Mouse (Mus musculus) lung, postnatal 0 days (tissue): ENCODE measurements at regions not wholly inside any gene's neighbourhood (a gene's known extent, or its start where the extent isn't known, plus 50 kb on each side); places are given as distances from the start of the nearest gene placed in this dataset.

Experiments
- ATAC-seq: fragments of 200-750 bp; cut with Nextera tagmentation; 2 replicates; pipeline ENCODE4 v1.8.0; 2017; ENCODE audit warnings: moderate library complexity
- DNase-seq: peaks from one replicate; pipeline ENCODE4 v3.0.0-alpha.2; 2016; ENCODE audit warnings: low spot score
- H3K27ac ChIP-seq: fragments of 300-500 bp; sonication (generic); 2 replicates; pipeline ENCODE4 v1.5.1; 2014; ENCODE audit warnings: antibody characterized with exemption, mild to moderate bottlenecking, low read length, mixed read lengths
- H3K27me3 ChIP-seq: fragments of 300-500 bp; sonication (generic); replicated peaks from 2 replicates; pipeline ENCODE4 v1.6.1; 2014; ENCODE audit warnings: low read length, mixed read lengths; ENCODE audit not compliant: insufficient read depth
- H3K36me3 ChIP-seq: fragments of 300-500 bp; sonication (generic); 2 replicates; pipeline ENCODE4 v1.6.1; 2014; ENCODE audit warnings: low read length, mixed read lengths; ENCODE audit not compliant: insufficient read depth
- H3K4me1 ChIP-seq: fragments of 300-500 bp; sonication (generic); 2 replicates; pipeline ENCODE4 v1.6.1; 2014; ENCODE audit warnings: antibody characterized with exemption, low read depth, low read length, mixed read lengths; ENCODE audit not compliant: insufficient read depth
- H3K4me2 ChIP-seq: fragments of 300-500 bp; sonication (generic); replicated peaks from 2 replicates; pipeline ENCODE4 v1.6.1; 2014; ENCODE audit warnings: low read depth, mild to moderate bottlenecking, low read length, moderate library complexity, mixed read lengths
- H3K4me3 ChIP-seq: fragments of 300-500 bp; sonication (generic); 2 replicates; pipeline ENCODE4 v1.5.1; 2014; ENCODE audit warnings: low read depth, low read length
- H3K9ac ChIP-seq: fragments of 300-500 bp; sonication (generic); replicated peaks from 2 replicates; pipeline ENCODE4 v1.6.1; 2014; ENCODE audit warnings: low read depth, mild to moderate bottlenecking
- H3K9me3 ChIP-seq: fragments of 300-500 bp; sonication (generic); 2 replicates; pipeline ENCODE4 v1.6.1; 2016; ENCODE audit warnings: low read length, mixed read lengths
- CTCF ChIP-seq: IDR thresholded peaks from 2 replicates; pipeline ENCODE4 v1.5.1; 2016; ENCODE audit warnings: antibody characterized with exemption, mild to moderate bottlenecking
- EP300 ChIP-seq: IDR thresholded peaks from 2 replicates; pipeline ENCODE4 v1.6.1; 2016; ENCODE audit warnings: antibody characterized with exemption, mild to moderate bottlenecking, control low read depth
- WGBS: fragments of 180-500 bp; shearing (Covaris S2); extraction: QIAGEN DNeasy Blood & Tissue Kit; methylation state at CpG from one replicate; pipeline ENCODE4 v1.1.7; 2014; 5-methylcytosine and 5-hydroxymethylcytosine counted together

GRCm38 (mm10) chr8:34623783-34624182 is 512.2 kb upstream of the Gm10131 start:
- Histone ChIP-seq H3K27ac (no peak overlapping the region), H3K9me3 (no peaks in the 10 kb centered on the region), H3K36me3 (no peaks in the 10 kb centered on the region), H3K27me3 (no peaks in the 10 kb centered on the region), H3K4me3 (no peak overlapping the region), H3K4me2 (no peak overlapping the region), H3K4me1 (no peaks in the 10 kb centered on the region), H3K9ac (no peak overlapping the region)
- DNase-seq: no peak
- 50% methylated on average over 7 of the region's 7 CpGs for WGBS
- no peak for TF ChIP-seq CTCF
- no peak for TF ChIP-seq EP300
- no peak for ATAC-seq

- H3K27ac ChIP-seq: no peak overlapping the region
- TF ChIP-seq EP300 (no peak), CTCF (no peak)
- no peaks in the 10 kb centered on the region for H3K4me1 ChIP-seq
- no peaks in the 10 kb centered on the region for H3K27me3 ChIP-seq
- peak; percentile 68 for DNase-seq
- WGBS: 62% methylated on average over 25 of the region's 25 CpGs
- H3K4me2 ChIP-seq: no peak overlapping the region
- H3K36me3 ChIP-seq: no peaks in the 10 kb centered on the region
- H3K9me3 ChIP-seq: no peaks in the 10 kb centered on the region
- no peak overlapping the region for H3K9ac ChIP-seq
- no peak overlapping the region for H3K4me3 ChIP-seq
- peak; percentile 75 for ATAC-seq
Measured at GRCm38 (mm10) chr8:34622177-34623114, 510.9 kb upstream of the Gm10131 start.

- H3K9me3 ChIP-seq: no peaks in the 10 kb centered on the region
- ATAC-seq (no peak), DNase-seq (no peak)
- WGBS: 33% methylated on average over 4 of the region's 5 CpGs
- no peak overlapping the region for H3K4me2 ChIP-seq
- H3K36me3 ChIP-seq: no peaks in the 10 kb centered on the region
- no peaks in the 10 kb centered on the region for H3K27me3 ChIP-seq
- TF ChIP-seq CTCF (no peak), EP300 (no peak)
- no peak overlapping the region for H3K4me3 ChIP-seq
- no peak overlapping the region for H3K9ac ChIP-seq
- no peak overlapping the region for H3K27ac ChIP-seq
- no peaks in the 10 kb centered on the region for H3K4me1 ChIP-seq
Measured at GRCm38 (mm10) chr8:34618046-34618445, 506.5 kb upstream of the Gm10131 start.

DNA sequence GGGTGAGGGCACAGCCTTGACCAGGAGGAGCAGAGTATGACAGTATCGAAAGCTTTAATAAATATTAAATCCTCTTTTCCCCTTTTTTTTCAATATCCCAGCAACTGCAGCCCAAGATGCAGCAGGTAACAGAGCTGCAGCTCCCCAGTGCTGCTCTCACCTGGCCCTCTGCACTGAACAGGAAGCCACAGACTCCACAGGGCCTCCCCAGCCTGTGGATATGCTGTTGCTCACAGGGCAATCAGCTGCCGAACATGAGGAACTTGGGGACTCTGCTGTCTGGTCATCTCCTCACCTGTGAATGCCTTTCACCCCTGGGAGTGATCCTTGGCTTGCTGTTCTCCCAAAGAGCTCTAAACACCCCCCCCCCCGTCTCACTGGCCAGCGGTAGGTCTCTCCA is 503.4 kb upstream of the Gm10131 start:
- no peak overlapping the region for H3K9ac ChIP-seq
- H3K4me1 ChIP-seq: no peaks in the 10 kb centered on the region
- H3K4me2 ChIP-seq: no peak overlapping the region
- ATAC-seq (no peak), DNase-seq (no peak)
- TF ChIP-seq CTCF (no peak), EP300 (no peak)
- H3K27me3 ChIP-seq: no peaks in the 10 kb centered on the region
- WGBS: 72% methylated on average over 4 of the region's 4 CpGs
- H3K4me3 ChIP-seq: no peak overlapping the region
- no peaks in the 10 kb centered on the region for H3K9me3 ChIP-seq
- no peak overlapping the region for H3K27ac ChIP-seq
- H3K36me3 ChIP-seq: no peaks in the 10 kb centered on the region

DNA sequence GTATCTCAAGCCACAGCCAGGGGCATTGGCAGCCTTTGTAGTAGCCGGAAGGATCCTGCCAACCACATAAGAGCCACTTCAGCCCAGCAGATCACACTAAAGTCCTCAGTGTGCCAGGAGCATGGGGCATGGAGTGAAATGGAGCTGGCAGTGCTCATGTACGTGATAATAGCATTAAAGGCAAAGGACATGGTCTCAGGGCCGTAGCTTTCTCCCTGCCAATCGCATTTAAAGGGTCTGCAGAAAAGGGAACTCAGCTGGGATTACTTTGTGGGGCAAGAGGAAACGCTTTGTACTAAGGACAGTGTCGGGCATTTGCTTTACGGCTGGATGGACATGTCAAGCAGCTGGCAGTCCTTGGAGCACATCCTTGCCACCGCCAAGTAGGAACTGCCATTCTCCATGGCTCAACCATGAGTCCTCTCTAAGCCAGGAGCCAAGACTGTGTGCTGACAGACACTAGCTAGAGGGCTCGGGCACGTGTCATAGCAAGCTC is 502.5 kb upstream of the Gm10131 start:
- Histone ChIP-seq H3K9me3 (no peaks in the 10 kb centered on the region), H3K27me3 (no peaks in the 10 kb centered on the region), H3K4me2 (no peak overlapping the region), H3K4me3 (no peak overlapping the region), H3K4me1 (no peaks in the 10 kb centered on the region), H3K36me3 (no peaks in the 10 kb centered on the region), H3K9ac (no peak overlapping the region), H3K27ac (no peak overlapping the region)
- DNase-seq: peak; percentile 48
- 53% methylated on average over 10 of the region's 10 CpGs for WGBS
- peak; percentile 56 for ATAC-seq
- no peak for TF ChIP-seq EP300
- no peak for TF ChIP-seq CTCF

DNA sequence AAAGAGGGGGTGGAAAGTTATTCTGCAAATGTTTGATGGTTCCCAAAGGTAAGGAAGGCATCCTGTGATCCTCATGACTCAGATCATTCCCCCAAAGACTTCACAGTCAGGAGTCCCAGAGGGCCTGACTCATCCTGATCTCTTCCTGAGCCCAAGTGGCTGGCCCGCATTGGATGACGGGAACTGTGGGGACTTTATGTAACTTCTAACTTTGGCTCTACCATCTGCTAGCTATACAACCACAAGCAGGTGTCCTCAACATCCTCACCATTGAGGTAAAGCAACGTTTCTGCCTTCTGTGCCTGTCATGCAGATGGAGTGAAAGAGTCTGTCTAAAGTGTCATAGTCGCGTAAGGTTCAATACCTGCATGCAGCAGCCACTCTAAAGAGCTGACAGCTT is 501.6 kb upstream of the Gm10131 start:
- H3K4me2 ChIP-seq: no peak overlapping the region
- H3K27me3 ChIP-seq: no peaks in the 10 kb centered on the region
- ATAC-seq: no peak
- no peaks in the 10 kb centered on the region for H3K9me3 ChIP-seq
- TF ChIP-seq CTCF (no peak), EP300 (no peak)
- H3K27ac ChIP-seq: no peak overlapping the region
- DNase-seq: no peak
- H3K4me1 ChIP-seq: no peaks in the 10 kb centered on the region
- H3K4me3 ChIP-seq: no peak overlapping the region
- no peaks in the 10 kb centered on the region for H3K36me3 ChIP-seq
- WGBS: 79% methylated on average over 5 of the region's 5 CpGs
- H3K9ac ChIP-seq: no peak overlapping the region
